Mouse (Mus musculus) heart, postnatal 25 days (tissue): Measurements from ENCODE around the gene Cyb5rl. TPM values are rescaled to one million over a fixed set of nuclear protein-coding genes. Genes with fewer than 3 reads are reported as not detected.

Experiments
- DNase-seq: peaks from one replicate; pipeline ENCODE4 v3.0.0; 2022; ENCODE audit warnings: low spot score
- intact Hi-C: fragments of 180-260 bp; cut with DNase I; formaldehyde crosslinking; loops from one replicate; pipeline ENCODE4 v1.15.1; 2025
- total RNA-seq, 2 experiments: library from RNA; stranded (reverse); gene quantifications; 2 replicates each; pipeline ENCODE4 v1.2.3; 2021

The Cyb5rl gene
- total RNA-seq, 2 experiments from 2014 or later: 14.2 to 17.8 TPM

DNA sequence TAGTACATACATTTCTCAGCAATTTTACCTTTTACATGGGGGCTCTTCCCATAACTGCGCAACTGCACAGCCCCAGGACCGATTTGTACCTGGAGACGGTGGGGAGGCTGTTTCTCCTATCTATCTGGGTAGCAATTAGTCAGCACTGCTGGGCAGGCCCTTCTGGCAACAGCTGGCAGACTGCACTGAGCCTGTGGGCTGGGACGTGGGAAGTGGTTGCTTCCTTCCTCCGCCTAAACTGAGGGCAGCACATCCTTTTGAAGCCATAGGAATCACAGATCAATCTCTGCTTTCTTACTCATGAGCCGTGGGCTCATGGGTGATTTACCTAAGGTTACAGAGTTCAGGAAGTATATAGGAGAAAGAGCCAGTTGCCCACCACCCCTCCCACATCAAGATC lies 8.0 kb upstream of the Cyb5rl start:
- no peak for DNase-seq
- intact Hi-C loops: no loop called here

DNA sequence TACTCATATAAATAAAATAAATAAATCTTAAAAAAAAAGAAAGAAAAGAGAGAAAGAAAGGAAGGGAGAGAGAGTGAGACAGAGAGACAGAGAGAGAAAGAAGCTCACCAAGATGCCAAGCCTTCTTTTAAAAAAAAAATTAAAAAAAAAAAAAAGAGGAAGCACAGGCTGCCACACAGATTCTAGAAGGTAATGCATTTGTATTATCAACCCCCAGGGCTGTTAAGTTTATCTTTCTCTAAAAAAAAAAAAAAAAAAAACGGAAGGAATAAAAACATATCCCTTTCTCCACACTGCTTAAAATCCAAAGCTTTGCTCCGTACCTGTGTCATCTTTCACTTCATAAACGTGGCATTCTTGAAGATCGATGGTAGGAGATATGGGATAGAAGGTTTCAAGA lies 5.2 kb upstream of the Cyb5rl start:
- intact Hi-C loops: no loop called here
- no peak for DNase-seq

DNA sequence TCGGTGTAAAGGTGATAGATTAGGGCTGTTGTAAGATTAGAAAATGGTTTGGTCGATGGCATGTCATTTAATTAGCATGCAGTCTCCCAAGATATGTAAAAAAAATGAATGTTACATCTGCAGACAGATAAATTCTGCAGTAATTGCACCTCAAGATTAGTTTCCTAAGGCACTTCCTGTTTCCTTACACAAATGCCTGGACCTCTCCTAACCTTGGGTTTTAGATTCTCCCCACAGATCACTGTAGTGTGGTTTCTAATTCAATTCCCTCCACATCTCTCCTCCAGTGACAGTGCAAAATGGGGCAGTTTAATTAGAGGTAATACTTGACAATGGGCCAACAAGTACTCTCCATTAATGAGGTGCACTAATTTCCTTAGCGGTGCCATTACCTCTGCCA lies 3.6 kb upstream of the Cyb5rl start:
- DNase-seq: no peak
- intact Hi-C loops: no loop called here

DNA sequence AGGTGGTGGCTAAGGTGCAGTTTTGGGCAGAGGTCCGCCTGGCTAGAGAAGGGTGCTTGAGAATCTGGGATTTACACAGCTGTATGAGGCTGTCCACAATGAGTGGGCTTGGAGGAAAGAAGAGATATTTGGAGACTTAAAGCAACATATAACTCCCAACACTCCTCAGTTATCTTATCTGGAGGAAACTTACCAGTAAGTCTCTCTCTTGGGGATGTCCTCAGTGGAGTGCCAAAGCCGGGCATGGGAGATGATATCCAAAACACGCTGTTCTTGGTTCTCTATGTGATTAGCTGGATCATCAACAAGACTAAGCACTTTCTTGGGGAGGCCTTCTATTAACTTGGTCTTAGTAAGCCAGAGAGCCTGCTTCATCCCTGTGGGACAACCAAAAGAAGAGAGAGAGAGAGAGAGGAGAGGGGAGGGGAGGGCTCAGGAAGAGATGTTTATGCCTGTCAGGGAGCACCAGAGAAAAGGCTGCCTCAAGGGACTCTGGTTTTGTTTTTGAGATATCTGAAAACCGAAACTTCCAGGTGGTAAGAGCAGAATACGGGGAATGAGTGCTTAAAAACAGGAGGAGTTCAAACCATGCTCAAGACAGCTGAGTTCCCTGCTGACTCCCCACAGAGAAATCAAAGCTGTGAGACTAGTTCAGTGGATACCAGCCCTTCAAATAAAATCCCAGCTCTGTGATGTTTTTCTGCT lies 2.2 kb upstream of the Cyb5rl start:
- no peak for DNase-seq
- intact Hi-C loops: loop anchor here (5.0 kb wide), 3 partner anchors 77 to 152 kb away; partner anchors contain the start of gene Ssbp3

DNA sequence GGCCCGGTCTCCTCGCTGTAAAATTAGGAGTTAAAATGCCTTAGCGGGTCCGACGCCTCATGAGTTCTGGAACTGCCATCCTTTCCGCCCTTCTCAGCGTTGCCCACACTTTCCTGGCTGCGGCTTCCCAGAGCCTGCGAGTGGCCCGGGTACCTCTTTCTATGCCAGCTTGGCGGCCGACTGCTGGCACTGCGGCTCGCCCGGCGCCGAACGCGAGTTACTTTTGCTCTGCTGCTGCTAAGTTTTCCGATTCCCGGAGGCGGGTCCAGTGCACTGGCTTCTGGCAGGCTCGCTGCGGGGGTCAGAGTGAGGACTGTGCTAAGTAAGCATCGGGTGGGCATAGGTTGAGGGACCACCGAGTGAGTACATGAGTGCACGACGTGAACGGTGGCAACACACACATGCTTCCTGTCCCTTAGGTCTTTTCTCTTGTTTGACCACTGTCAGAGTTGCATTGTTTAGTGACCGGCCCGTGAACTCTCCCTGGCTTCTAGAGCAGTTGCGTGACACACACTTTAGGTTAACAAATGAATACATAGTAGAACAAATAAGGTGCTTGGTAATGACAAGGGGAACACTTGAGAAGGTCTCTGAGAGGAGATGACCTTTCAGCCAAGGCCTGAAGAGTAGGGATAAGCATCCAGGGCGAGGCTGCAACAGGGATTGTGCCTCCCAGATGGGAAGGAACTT lies 508 bp downstream of the Cyb5rl start:
- intact Hi-C loops: loop anchor here (2.0 to 5.0 kb wide), 4 partner anchors 80 to 226 kb away; partner anchors contain the start of gene Ssbp3
- no peak for DNase-seq

DNA sequence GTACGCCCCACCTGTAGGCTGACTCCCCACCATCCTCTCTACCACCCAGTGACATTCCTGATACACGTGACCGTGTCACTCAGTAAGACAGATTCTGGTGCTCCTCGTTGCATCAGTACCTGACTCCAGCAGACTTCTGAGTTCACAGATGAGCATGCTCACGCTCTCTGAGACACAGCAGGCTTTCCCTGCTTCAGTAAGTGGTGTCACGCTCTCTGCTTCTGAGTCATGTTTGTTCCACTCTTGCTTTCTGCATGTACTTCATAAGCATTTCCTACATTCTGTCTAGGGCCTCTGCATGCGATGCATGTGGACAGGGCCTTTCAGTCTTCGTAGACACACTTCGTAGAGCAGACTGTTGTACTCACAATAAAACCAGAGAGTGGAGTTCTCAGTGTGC lies 5.6 kb downstream of the Cyb5rl start:
- no peak for DNase-seq
- intact Hi-C loops: no loop called here

DNA sequence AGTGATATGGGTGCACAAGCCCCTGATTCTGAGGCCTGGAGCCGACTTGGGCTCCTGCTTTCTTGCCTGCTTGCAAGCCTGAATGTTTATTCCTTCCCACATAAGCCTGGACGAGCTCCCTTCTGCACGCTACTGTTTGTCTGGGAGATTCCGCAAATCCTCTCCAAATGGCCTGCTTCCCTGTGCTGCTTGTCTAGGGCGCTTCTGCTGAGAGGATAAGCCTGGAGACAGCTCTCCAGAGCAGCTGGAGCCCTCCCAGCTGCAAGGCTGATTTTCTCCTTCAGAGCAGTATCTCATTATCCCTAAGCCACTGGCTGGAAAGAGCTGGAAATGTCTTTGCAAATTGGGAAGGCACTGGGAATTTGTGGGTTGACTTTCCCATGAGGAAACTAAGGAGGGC lies 8.7 kb downstream of the Cyb5rl start:
- no peak for DNase-seq
- intact Hi-C loops: no loop called here

DNA sequence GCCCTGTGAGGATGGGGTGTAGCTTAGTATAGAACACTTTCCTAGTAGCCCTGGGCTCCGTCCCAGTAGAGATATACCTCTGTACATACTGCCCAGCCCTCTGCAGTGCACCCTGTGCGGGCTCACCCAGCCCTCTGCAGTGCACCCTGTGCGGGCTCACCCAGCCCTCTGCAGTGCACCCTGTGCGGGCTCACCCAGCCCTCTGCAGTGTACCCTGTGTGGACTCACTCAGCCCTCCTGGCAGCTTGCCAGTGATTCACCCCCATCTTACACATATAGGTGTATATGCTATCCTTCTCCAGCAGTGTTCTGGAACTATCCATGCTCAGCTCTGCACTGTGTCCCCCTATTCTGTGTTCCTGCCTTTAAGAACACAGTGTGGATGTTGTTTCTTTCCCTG lies 12.1 kb downstream of the Cyb5rl start:
- intact Hi-C loops: no loop called here
- DNase-seq: no peak

DNA sequence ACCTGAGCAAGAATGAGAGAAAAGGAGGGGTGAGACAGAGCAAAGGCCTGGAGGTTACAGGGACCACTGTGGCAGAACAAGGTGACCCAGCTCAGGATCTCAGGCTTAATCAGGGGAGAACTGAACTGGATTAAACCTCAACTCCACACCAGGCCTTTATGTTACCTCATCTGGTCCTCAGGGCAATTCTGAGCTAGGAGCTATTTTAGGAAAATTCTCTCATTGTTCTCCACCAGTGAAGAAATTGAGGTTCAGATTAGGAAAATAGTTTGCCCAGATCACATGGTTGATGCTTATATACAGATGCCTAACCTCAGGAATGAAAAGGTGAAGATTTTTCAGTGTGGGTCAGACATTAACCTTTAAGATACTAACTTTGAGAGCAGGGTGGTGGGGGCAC lies 12.9 kb downstream of the Cyb5rl start:
- intact Hi-C loops: no loop called here
- no peak for DNase-seq

DNA sequence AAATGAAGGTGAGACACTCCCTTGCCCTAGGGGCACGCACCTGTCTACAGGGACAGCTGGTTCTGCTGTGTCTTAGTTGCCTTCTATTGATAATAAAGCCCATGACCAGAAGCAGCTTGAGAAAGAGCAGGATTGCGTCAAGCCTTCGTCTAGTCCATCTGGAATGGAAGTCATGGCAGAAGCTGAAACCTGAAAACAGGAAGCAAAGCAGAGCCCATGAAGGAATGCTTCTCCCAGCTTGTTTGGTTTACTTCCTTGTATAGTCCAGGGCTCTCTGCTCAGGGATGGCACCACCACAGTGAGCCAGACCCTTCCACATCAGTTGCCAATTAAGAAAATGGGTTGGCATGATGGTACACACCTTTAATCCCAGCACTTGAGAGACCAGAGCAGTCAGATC lies 15.4 kb downstream of the Cyb5rl start:
- intact Hi-C loops: no loop called here
- no peak for DNase-seq

DNA sequence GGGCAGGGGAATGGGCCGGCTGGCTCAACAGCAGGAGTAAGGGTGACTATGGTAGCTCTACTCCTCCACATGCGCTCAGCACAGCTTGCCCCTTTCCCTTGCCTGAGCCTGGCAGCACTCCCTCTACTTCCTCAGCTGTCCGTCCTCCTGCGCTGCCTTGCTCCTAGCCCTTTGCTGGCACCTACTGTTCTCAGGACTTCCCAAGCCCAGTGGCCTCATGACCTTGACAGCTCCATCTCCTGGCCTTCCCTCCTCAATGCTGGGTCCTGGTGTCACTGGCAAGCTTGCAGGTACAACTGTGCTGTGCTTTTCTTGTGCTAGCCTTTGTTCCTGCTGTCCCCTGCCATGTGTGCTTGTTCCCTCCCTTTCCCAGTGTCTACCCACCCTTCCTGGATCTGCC lies 16.3 kb downstream of the Cyb5rl start:
- intact Hi-C loops: no loop called here

DNA sequence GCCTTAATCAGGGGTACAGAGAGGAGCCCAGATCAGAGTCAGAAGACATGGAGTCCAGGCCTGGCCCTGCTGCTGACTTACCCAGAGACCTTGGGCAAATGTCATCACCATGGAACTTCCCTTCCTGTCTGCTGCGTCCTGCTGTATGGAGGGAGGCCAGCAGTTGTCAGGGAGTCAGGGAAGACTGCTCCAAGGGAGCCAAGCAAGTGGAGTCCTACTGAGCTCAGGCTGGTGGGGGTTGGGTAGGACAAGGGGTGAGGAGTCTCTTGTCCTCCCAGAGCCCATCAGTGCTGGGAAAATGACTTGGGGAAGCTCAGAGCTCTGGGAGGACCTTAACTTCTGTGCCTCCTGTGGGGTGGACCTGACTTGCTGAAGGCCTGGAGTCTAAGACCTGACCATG lies 17.6 kb downstream of the Cyb5rl start:
- intact Hi-C loops: no loop called here
- DNase-seq: no peak

More for the DNA sequence above, 16.3 kb downstream of the Cyb5rl start:
- no peak for DNase-seq

DNA sequence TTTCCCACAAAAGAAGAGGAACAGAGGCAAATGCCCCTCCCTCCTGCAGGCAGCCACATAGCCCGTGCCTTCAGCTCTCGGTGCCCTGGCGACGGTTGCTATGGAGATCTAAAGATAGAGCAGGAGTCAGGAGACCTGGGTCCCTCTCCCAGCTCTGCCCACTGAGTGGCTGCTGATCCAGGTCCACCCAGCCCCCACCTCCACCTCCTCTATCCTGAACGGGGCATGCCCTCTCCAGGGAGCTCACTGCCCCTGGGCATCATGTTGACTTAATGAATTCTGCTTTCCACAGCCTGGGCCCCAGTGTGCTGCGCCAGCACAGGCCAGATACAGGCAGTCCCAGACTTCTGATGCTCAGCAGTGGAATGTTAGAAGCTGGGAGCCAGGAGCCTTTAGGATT lies 18.1 kb downstream of the Cyb5rl start:
- intact Hi-C loops: no loop called here
- no peak for DNase-seq

DNA sequence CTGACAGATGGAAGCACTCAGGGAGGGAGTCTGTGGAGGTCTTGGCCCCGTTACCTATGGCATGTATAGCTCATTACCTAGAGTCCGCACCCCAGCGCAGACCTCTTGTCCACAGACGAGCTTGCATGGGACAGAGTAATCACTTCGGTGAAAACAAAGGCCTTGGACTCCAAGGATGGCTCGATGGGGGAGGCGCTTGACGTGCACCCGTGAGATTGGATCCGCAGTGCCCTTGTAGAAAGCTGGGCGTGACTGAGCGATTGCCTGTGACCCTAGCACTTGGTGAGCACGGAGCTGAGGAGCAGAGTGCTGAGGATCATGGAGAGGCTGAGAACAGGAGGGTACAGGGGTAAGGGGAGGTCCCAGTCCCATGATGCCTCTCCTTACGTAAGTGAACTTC lies 24.9 kb downstream of the Cyb5rl start:
- intact Hi-C loops: no loop called here
- DNase-seq: no peak

DNA sequence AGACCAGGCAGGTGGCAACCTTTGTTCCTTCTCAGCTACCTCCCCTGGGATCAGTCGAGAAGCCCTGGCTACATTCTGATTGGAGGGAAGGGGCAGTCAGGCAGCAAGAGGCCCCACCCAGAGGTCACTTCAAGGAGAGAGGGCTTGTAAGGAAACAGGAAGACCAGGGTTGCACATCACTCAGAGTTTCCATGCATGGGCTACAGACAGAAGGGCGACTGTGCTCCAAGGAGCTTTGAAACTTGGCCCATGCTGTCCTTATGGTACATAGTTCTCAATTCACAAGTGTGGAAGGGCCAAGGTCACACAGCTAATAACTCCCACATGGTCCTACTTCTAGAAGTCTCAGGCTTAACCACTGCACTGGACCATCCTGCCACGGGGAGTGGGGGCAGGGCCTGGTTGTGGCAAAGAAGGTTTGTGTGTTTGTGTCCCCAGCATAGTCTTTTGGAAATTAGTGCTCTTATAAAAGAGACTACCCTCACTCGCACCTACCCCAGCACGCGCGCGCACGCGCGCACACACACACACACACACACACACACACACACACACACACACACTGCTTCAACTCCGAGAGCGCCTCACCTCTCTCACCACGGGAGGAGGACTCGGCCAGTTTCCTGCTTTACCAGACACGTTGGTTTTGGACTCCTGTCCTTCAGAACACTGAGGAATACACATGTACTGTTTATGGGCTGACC lies 27.8 kb downstream of the Cyb5rl start:
- intact Hi-C loops: no loop called here
- no peak for DNase-seq

DNA sequence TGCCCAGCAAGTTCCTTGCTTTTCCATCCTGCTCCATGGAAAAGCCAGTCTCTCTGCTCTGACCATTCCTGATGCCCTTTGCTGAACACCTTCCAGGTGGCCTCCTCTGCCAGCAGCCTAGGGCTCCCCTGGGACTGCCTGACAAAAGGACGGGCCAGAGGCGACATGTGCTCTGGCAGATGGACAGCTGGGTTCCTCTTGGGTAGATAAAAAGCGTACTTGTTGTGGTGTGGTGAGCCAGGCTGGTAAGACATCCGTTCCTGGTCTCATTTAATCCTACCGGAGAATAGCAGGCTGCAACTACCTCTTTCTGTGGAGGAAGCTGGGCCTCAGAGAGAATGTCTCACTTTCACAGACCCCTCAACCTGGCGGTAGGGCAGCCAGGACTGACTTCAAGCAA lies 29.3 kb downstream of the Cyb5rl start:
- no peak for DNase-seq
- intact Hi-C loops: no loop called here

DNA sequence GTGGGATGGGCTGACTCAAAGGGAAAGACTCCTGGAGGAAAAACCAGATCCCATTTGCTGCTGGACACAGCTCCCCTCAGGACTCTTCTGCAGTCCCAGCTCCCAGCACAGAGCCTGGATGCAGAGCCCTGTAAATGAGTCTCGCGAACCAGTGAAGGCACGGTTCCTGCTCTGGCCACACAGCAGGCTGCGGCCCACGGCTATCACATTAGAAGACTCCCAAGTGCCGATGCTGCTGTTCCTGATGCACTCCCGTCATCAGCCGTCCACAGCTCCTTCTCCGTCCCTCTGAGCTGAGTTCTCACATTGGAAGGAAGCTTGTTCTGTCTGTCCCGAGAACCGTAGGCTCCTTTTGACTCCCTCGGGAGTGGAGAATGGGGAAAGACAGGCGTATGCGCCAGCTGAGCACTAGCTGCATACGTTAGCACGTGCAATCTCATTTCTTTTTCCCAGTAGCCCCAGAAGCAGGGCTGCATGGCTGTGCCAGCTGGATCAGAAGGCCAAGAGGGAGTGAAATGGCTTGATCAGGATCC lies 30.1 kb downstream of the Cyb5rl start, which contains the start of gene Cdcp2:
Cdcp2 (plus strand) TSS at position 51 of the 533 bp plus-strand sequence.
- intact Hi-C loops: no loop called here
- DNase-seq: no peak

DNA sequence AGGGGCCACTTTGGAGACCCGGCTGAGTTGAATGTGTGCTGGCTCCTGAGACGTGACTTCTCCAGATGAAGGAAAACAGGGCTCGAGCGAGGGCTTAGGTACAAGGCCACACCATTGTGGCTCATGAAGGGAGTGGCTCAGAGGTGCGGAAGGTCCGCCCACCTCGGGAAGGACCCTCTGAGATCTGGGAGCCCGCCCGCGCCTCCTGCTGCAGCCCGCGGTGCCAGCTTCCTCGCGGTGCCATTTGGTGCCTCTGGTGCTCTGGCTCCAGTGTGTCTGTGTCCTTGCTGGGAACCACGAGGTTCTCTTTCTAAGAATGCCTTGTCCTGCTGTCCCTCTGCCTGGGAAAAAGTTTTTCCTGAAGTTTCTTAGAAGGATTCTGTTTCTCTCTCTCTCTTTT lies 31.1 kb downstream of the Cyb5rl start:
- DNase-seq: no peak
- intact Hi-C loops: no loop called here

DNA sequence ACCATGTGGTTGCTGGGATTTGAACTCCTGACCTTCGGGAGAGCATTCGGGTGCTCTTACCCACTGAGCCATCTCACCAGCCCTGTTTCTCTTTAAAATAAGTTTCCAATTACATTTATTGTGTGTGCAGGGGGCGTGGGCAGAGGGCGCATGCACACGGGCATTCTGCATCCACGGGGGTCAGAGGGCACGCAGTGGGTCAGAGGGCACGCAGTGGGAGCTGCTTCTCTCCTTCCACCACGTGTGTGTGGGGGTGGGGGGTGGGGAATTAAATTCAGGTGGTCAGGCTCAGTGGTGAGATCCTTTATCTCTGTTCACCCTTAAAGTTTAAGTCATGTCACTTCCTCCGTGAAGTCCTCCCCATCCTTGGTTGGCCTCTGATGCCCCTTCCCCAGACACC lies 31.6 kb downstream of the Cyb5rl start:
- DNase-seq: no peak
- intact Hi-C loops: no loop called here

DNA sequence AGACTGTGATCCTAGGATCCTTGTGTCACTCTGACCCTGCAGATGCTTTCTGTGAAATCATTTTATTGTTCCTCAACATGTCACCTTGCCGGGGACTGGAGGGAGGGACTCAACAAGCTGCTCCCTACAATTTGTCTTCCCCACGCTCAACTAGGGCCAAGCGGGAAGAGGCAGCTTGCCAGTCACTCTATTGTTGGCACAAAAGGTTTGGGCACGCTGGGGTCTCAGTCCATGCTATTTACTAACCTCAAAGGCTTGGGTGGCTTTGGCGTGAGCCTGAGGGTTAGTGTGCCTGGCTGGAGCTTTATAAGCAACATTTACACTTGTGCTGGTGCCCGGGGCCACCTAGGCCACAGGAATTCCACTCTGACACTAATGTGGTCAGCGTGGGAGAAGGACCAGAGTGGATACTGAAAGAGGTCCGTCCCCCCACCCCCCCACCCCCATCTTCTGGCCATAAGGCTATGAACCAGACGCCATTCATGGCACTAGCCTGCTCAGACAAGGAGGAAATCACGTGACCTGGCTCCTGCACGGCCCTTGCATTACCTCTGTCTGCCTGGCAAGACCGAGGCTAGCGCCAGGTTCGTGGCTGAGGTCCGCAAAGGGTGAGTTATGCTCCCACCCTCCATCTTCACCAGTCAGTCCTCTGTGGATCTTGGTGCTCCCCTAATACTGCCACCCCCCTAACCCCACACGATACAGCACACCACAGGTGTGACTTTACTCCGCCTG lies 32.2 kb downstream of the Cyb5rl start:
- no peak for DNase-seq
- intact Hi-C loops: no loop called here
